Mouse (Mus musculus) forebrain, embryonic 13.5 days (tissue): ENCODE measurements around the gene Akr1e1. TPM values are rescaled to one million over a fixed set of nuclear protein-coding genes. Genes with fewer than 3 reads are reported as not detected.
"Not testable (repeated sequence)": the region's sequence is repeated elsewhere in the genome, so short reads cannot be mapped to it uniquely, and the experiment has no call there.

Experiments
- ATAC-seq: fragments of 200-750 bp; cut with Nextera tagmentation; 2 replicates; pipeline ENCODE4 v1.8.0; 2017
- H3K27ac ChIP-seq: fragments of 300-500 bp; sonication (generic); 2 replicates; pipeline ENCODE4 v1.5.1; 2015; ENCODE audit warnings: inconsistent platforms, mild to moderate bottlenecking, moderate library complexity
- H3K27me3 ChIP-seq: fragments of 300-500 bp; sonication (generic); 2 replicates; pipeline ENCODE4 v1.6.1; 2015; ENCODE audit warnings: mild to moderate bottlenecking, inconsistent platforms
- H3K36me3 ChIP-seq: fragments of 300-500 bp; sonication (generic); 2 replicates; pipeline ENCODE4 v1.6.1; 2015; ENCODE audit warnings: mild to moderate bottlenecking, inconsistent platforms; ENCODE audit not compliant: poor library complexity, severe bottlenecking
- H3K4me1 ChIP-seq: fragments of 300-500 bp; sonication (generic); 2 replicates; pipeline ENCODE4 v1.6.1; 2015; ENCODE audit warnings: inconsistent platforms
- H3K4me2 ChIP-seq: fragments of 300-500 bp; sonication (generic); 2 replicates; pipeline ENCODE4 v1.6.1; 2015; ENCODE audit warnings: inconsistent platforms, mild to moderate bottlenecking, moderate library complexity
- H3K4me3 ChIP-seq: fragments of 300-500 bp; sonication (generic); 2 replicates; pipeline ENCODE4 v1.5.1; 2015; ENCODE audit warnings: mild to moderate bottlenecking, inconsistent platforms
- H3K9ac ChIP-seq: fragments of 300-500 bp; sonication (generic); 2 replicates; pipeline ENCODE4 v1.6.1; 2015; ENCODE audit warnings: mild to moderate bottlenecking, inconsistent platforms
- H3K9me3 ChIP-seq: fragments of 300-500 bp; sonication (generic); replicated peaks from 2 replicates; pipeline ENCODE4 v1.6.1; 2016; ENCODE audit warnings: inconsistent platforms
- WGBS: fragments of 180-500 bp; shearing (Covaris S2); methylation state at CpG from one replicate; pipeline ENCODE4 v1.1.7; 2015; 5-methylcytosine and 5-hydroxymethylcytosine counted together
- polyA plus RNA-seq: library from polyadenylated mRNA; unstranded; fragments of >200 nt; fragmentation: Nextera tagmentation; extraction: Ambion mirVana; gene quantifications from 2 replicates; pipeline ENCODE4 v1.2.1, GENCODE M21; 2015

Akr1e1 gene
- 44.7 and 58.0 TPM in 2 replicates for polyA plus RNA-seq

DNA sequence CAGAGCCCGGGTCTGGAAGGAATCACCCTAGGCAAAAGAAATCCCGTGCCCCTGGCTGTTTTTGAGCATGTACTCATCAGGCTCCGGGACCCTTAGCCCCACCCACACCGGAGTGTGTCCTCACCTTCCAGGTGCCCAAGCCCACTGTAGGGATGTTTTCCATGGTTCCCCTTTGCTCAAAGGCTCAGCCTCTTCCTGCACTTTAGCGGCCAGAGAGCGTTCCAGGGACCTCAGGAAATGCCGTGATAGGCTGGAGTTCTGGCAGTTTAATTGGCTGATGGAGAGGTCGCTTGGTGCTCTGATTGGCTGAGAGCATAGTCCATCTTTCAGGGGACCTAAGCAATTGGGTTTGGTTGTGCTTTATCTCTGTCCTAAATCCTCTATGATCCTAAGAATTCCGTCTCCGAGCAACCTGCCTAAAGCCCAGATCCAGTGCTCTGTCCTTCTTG is at the start of gene Akr1e1:
TSS of gene Akr1e1 (minus strand) at position 214 of the 449 bp plus-strand sequence.
- peak within 1 kb of the TSS; percentile 59; the same call in 1 of the 2 replicates for H3K27ac ChIP-seq
- H3K4me3 ChIP-seq, result peak within 1 kb of the TSS; percentile 65
- peak within 1 kb of the TSS; percentile 74 for H3K9ac ChIP-seq
- no peaks in the 10 kb centered on the region for H3K36me3 ChIP-seq
- H3K4me1 ChIP-seq, result no peaks in the 10 kb centered on the region
- H3K4me2 ChIP-seq, result peak within 1 kb of the TSS; percentile 66
- 1% methylated on average over 10 of the region's 10 CpGs for WGBS
- 0 out of 2 replicates have a peak, but pooled peaks cover 3% of the 10 kb centered on the region for H3K27me3 ChIP-seq
- peak; percentile 100 for ATAC-seq
- H3K9me3 ChIP-seq, result no peaks in the 10 kb centered on the region

- Histone ChIP-seq H3K36me3 (no peaks in the 10 kb centered on the region), H3K4me1 (no peaks in the 10 kb centered on the region), H3K27ac (no peak overlapping the region), H3K9ac (no peak overlapping the region), H3K4me2 (no peak overlapping the region), H3K4me3 (no peak overlapping the region), H3K27me3 (no peaks in the 10 kb centered on the region), H3K9me3 (0 out of 2 replicates have a peak, but pooled peaks cover 3% of the 10 kb centered on the region)
- ATAC-seq, result no peak
- 91% methylated on average over 5 of the region's 5 CpGs for WGBS
Measured at GRCm38 (mm10) chr13:4658346-4658745, 49.4 kb upstream of the Akr1e1 start.

DNA sequence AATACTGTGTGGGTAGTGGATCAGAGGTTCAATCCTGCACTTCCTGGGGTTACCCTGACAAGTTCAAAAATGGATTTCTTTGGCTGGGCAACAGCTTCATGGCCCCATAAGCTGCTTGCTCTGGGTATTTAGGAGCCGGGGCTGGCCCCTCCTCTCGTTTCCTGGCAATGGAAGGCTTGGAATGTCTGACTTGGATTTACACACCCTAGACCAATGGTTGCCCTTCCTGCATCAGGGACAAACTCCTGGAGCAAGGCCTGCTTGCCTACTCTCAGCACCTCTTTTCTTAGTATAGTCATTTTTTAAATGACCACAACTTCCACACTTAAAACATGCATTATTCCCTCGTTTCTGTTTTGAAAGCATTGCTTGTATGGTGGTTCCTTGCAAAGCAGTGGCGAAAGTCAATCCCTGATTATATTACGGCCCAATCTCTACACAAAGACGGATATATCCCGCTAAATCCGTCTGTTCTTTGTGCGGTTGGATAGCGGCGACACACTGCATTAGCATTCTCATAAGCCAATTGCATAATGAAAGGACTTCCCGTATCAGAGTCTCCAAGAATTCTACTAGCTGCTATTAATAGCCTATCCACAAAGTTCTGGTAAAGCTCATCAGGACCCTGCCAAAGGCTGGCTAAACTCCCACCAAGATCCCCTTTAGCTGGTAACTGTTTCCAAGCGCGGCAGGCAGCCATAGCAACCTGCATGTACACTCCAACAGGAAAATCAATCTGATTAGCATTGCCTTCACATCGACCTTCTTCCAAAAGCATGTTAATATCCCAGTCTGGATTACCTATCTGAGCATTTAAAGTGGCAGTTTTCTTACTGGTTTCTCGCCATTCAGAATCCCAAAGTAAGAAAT is 47.5 kb upstream of the Akr1e1 start:
- no peaks in the 10 kb centered on the region for H3K27me3 ChIP-seq
- no peaks in the 10 kb centered on the region for H3K4me1 ChIP-seq
- no peaks in the 10 kb centered on the region for H3K36me3 ChIP-seq
- no peak overlapping the region for H3K9ac ChIP-seq
- H3K9me3 ChIP-seq, result 0 out of 2 replicates have a peak, but pooled peaks cover 3% of the 10 kb centered on the region
- no peak overlapping the region for H3K27ac ChIP-seq
- no peak for ATAC-seq
- no peak overlapping the region for H3K4me2 ChIP-seq
- WGBS, result 83% methylated on average over 16 of the region's 16 CpGs
- no peak overlapping the region for H3K4me3 ChIP-seq

- no peak for ATAC-seq
- H3K4me1 ChIP-seq, result no peaks in the 10 kb centered on the region
- WGBS, result 82% methylated on average over 3 of the region's 3 CpGs
- H3K9me3 ChIP-seq, result no peaks in the 10 kb centered on the region
- H3K9ac ChIP-seq, result no peak overlapping the region
- H3K36me3 ChIP-seq, result no peaks in the 10 kb centered on the region
- no peaks in the 10 kb centered on the region for H3K27me3 ChIP-seq
- no peak overlapping the region for H3K4me3 ChIP-seq
- no peak overlapping the region for H3K27ac ChIP-seq
- H3K4me2 ChIP-seq, result no peak overlapping the region
Measured at GRCm38 (mm10) chr13:4650190-4650589, 41.2 kb upstream of the Akr1e1 start.

GRCm38 (mm10) chr13:4645248-4645647 is 36.3 kb upstream of the Akr1e1 start:
- H3K9me3 ChIP-seq, result no peaks in the 10 kb centered on the region
- ATAC-seq, result no peak
- H3K9ac ChIP-seq, result no peak overlapping the region
- no peaks in the 10 kb centered on the region for H3K36me3 ChIP-seq
- H3K27me3 ChIP-seq, result no peaks in the 10 kb centered on the region
- no peak overlapping the region for H3K4me2 ChIP-seq
- no peaks in the 10 kb centered on the region for H3K4me1 ChIP-seq
- WGBS, result 92% methylated on average over 3 of the region's 3 CpGs
- no peak overlapping the region for H3K27ac ChIP-seq
- no peak overlapping the region for H3K4me3 ChIP-seq

DNA sequence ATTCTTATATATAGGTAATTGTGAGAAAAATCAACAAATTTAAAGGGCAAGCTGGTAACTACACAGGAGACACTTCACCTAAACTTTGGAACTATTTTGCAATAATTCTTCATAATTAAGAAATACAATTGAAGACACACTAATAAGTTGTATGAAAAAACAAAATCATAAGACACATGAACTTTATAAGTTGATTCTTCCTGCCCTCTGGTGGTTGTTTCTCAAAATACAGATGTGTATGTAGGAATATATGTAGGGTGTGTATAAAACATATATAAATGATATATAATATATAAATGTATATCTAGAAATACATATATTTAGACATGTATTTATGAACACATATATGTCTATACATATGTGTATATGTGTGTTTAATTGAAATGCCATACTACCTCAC is 1.9 kb upstream of the Akr1e1 start:
- Histone ChIP-seq H3K4me3 (no peak overlapping the region), H3K27ac (no peak overlapping the region), H3K9me3 (no peaks in the 10 kb centered on the region), H3K27me3 (0 out of 2 replicates have a peak, but pooled peaks cover 3% of the 10 kb centered on the region), H3K9ac (no peak overlapping the region), H3K36me3 (no peaks in the 10 kb centered on the region), H3K4me1 (no peaks in the 10 kb centered on the region), H3K4me2 (no peak overlapping the region)
- no peak for ATAC-seq

DNA sequence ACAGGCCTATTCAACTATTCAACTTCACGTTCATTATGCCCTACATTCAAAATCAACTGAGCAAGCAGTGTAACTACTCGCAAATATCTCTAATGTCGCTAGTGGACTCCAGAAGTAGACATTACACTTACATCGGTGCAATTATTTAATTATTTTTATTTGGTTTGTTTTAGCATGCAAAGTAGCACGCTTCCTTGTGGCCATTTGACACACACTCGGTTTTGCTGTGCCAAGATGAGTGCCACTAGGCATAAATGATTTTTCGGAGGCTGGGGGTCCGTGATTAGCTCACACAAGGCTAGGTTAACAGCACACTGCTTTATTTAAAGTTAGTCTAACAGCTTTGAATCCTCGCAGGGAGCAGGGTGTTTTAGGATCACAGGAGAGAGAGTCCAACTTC is 444 bp downstream of the Akr1e1 start:
- H3K4me1 ChIP-seq, result no peaks in the 10 kb centered on the region
- H3K27me3 ChIP-seq, result 0 out of 2 replicates have a peak, but pooled peaks cover 3% of the 10 kb centered on the region
- no peak; the same call in 1 of the 2 replicates for ATAC-seq
- WGBS, result 20% methylated on average over 9 of the region's 9 CpGs
- H3K9me3 ChIP-seq, result no peaks in the 10 kb centered on the region
- peak overlapping the region; percentile 66 for H3K4me2 ChIP-seq
- no peaks in the 10 kb centered on the region for H3K36me3 ChIP-seq
- peak overlapping the region; percentile 65 for H3K4me3 ChIP-seq
- H3K27ac ChIP-seq, result peak overlapping the region; percentile 59; the same call in 1 of the 2 replicates
- peak overlapping the region; percentile 74 for H3K9ac ChIP-seq

- Histone ChIP-seq H3K27ac (no peak overlapping the region), H3K4me1 (no peaks in the 10 kb centered on the region), H3K4me3 (no peak overlapping the region), H3K9ac (no peak overlapping the region), H3K27me3 (0 out of 2 replicates have a peak, but pooled peaks cover 3% of the 10 kb centered on the region), H3K4me2 (no peak overlapping the region), H3K36me3 (no peaks in the 10 kb centered on the region), H3K9me3 (no peaks in the 10 kb centered on the region)
- ATAC-seq, result no peak
- WGBS, result 89% methylated on average over 4 of the region's 4 CpGs
Measured at GRCm38 (mm10) chr13:4606821-4607220, 2.2 kb downstream of the Akr1e1 start.

DNA sequence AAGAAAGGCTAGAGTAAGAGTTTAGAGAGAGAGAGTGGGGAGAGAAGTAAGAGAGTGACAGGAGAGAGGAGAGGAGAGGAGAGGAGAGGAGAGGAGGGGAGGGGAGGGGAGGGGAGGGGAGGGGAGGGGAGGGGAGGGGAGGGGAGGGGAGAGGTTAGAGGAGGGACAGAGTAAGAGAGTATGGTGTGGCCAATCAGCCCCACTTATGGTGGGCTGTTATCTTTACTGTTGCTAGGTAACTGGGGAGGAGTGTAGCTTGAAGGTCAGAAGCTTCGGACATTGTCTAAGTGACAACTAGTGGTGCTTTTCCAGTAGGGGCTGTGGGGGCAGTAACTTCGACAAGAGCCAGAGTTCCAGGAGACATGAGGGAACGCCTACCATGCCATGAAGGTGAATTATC is 5.5 kb downstream of the Akr1e1 start:
- 82% methylated on average over 3 of the region's 3 CpGs for WGBS
- not testable (repeated sequence) for H3K9me3 ChIP-seq

DNA sequence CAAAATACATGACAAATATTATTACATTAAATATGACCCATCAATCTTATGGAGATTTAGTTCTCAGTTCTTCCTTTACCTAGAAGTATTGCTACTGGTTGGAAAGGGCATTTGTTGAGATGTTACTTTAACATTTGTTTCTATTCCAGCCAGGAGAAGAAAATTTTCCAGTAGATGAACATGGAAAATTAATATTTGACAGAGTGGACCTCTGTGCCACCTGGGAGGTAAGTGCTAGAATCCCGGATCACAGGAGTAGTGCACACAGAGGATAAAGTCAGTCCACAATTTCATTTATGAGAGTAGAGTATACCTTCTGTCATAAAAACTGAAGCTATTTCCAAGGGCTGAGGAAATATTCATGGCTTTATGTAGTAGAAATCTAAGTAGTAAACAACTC is 32.1 kb downstream of the Akr1e1 start:
- Histone ChIP-seq H3K9ac (no peak overlapping the region), H3K36me3 (no peaks in the 10 kb centered on the region), H3K27me3 (no peaks in the 10 kb centered on the region), H3K9me3 (no peaks in the 10 kb centered on the region), H3K4me2 (no peak overlapping the region), H3K27ac (no peak overlapping the region), H3K4me3 (no peak overlapping the region), H3K4me1 (no peaks in the 10 kb centered on the region)
- 94% methylated on average over 1 of the region's 1 CpGs for WGBS
- no peak for ATAC-seq

More for the DNA sequence above, 5.5 kb downstream of the Akr1e1 start:
- H3K4me2 ChIP-seq, H3K27me3 ChIP-seq, H3K27ac ChIP-seq, H3K9ac ChIP-seq, H3K4me1 ChIP-seq, H3K4me3 ChIP-seq, ATAC-seq: not testable (repeated sequence)
- H3K36me3 ChIP-seq, result peaks cover 24% of the 10 kb centered on the region

GRCm38 (mm10) chr13:4573871-4574270 is 35.1 kb downstream of the Akr1e1 start, which contains the start of gene Akr1c21:
Gene Akr1c21, plus strand, starts transcription at chr13:4574075.
- H3K27ac ChIP-seq, result no peak within 1 kb of the TSS
- no peaks in the 10 kb centered on the region for H3K36me3 ChIP-seq
- H3K9ac ChIP-seq, result no peak within 1 kb of the TSS
- no peaks in the 10 kb centered on the region for H3K9me3 ChIP-seq
- no peak within 1 kb of the TSS for H3K4me2 ChIP-seq
- ATAC-seq, result no peak
- H3K4me3 ChIP-seq, result no peak within 1 kb of the TSS
- H3K4me1 ChIP-seq, result no peaks in the 10 kb centered on the region
- no peaks in the 10 kb centered on the region for H3K27me3 ChIP-seq
- 95% methylated on average over 1 of the region's 1 CpGs for WGBS

- Histone ChIP-seq H3K4me2 (no peak overlapping the region), H3K4me3 (no peak overlapping the region), H3K9ac (no peak overlapping the region), H3K36me3 (no peaks in the 10 kb centered on the region), H3K9me3 (no peaks in the 10 kb centered on the region), H3K27ac (no peak overlapping the region), H3K4me1 (no peaks in the 10 kb centered on the region), H3K27me3 (no peaks in the 10 kb centered on the region)
- ATAC-seq, result no peak
- WGBS, result 85% methylated on average over 2 of the region's 2 CpGs
Measured at GRCm38 (mm10) chr13:4565996-4566395, 43.0 kb downstream of the Akr1e1 start.
